Mouse (Mus musculus) liver, embryonic 14.5 days (tissue): ENCODE data around the gene Efna2. TPM values are rescaled to one million over a fixed set of nuclear protein-coding genes. Genes with fewer than 3 reads are reported as not detected.
A peak's percentile ranks its signal among the peaks of the same experiment; 100 is the strongest.

Experiments used
- ATAC-seq: fragments of 200-750 bp; cut with Nextera tagmentation; 2 replicates; pipeline ENCODE4 v1.8.0; 2017; ENCODE audit warnings: moderate number of reproducible peaks, mild to moderate bottlenecking, moderate library complexity; ENCODE audit not compliant: insufficient read depth
- DNase-seq, 3 experiments: peaks; one replicate each; pipeline ENCODE4 v3.0.0-alpha.2; 2012 to 2013; ENCODE audit warnings: low read depth in 3 of 3, low spot score in 3 of 3
- H3K27ac ChIP-seq: fragments of 300-500 bp; sonication (generic); 2 replicates; pipeline ENCODE4 v1.5.1; 2014; ENCODE audit warnings: moderate library complexity, mild to moderate bottlenecking, control low read depth, inconsistent platforms
- H3K27me3 ChIP-seq: fragments of 300-500 bp; sonication (generic); 2 replicates; pipeline ENCODE4 v1.6.1; 2014; ENCODE audit warnings: mild to moderate bottlenecking, low read length, moderate library complexity; ENCODE audit not compliant: control insufficient read depth, insufficient read depth
- H3K36me3 ChIP-seq: fragments of 300-500 bp; sonication (generic); replicated peaks from 2 replicates; pipeline ENCODE4 v1.6.1; 2014; ENCODE audit warnings: low read depth; ENCODE audit not compliant: control insufficient read depth, insufficient read depth
- H3K4me1 ChIP-seq, 2 experiments: fragments of 200-500 bp in 1 of 2; fragments of 300-500 bp in 1 of 2; sonication (generic) in 1 of 2; replicated peaks; 2 replicates each; pipeline ENCODE4 v1.6.1; 2012 to 2014; ENCODE audit warnings: antibody characterized with exemption in 1 of 2, inconsistent platforms in 1 of 2, low read length in 1 of 2; ENCODE audit not compliant: control insufficient read depth in 2 of 2, insufficient read depth in 2 of 2
- H3K4me2 ChIP-seq: fragments of 300-500 bp; sonication (generic); 2 replicates; pipeline ENCODE4 v1.6.1; 2014; ENCODE audit warnings: low read depth, mild to moderate bottlenecking, control low read depth, moderate library complexity
- H3K4me3 ChIP-seq, 2 experiments: fragments of 200-500 bp in 1 of 2; fragments of 300-500 bp in 1 of 2; sonication (generic) in 1 of 2; 2 replicates each; pipeline ENCODE4 v1.5.1; 2012 to 2014; ENCODE audit warnings: low read depth in 2 of 2, low read length in 2 of 2, mild to moderate bottlenecking in 2 of 2, control low read depth in 1 of 2, inconsistent platforms in 1 of 2, moderate library complexity in 1 of 2; ENCODE audit not compliant: insufficient read depth in 1 of 2
- H3K9ac ChIP-seq: fragments of 300-500 bp; sonication (generic); replicated peaks from 2 replicates; pipeline ENCODE4 v1.6.1; 2014; ENCODE audit warnings: mild to moderate bottlenecking, control low read depth, moderate library complexity
- H3K9me3 ChIP-seq: fragments of 300-500 bp; sonication (generic); 2 replicates; pipeline ENCODE4 v1.6.1; 2016; ENCODE audit warnings: low read length, mixed read lengths; ENCODE audit not compliant: control insufficient read depth
- CTCF ChIP-seq: IDR thresholded peaks from 2 replicates; pipeline ENCODE4 v1.5.1; 2016; ENCODE audit warnings: antibody characterized with exemption, low read depth, control low read depth
- EP300 ChIP-seq: IDR thresholded peaks from 2 replicates; pipeline ENCODE4 v1.6.1; 2016; ENCODE audit warnings: antibody characterized with exemption, low read depth
- WGBS: fragments of 180-500 bp; shearing (Covaris S2); extraction: QIAGEN DNeasy Blood & Tissue Kit; methylation state at CpG from one replicate; pipeline ENCODE4 v1.1.7; 2014; ENCODE audit not compliant: insufficient replicate concordance; 5-methylcytosine and 5-hydroxymethylcytosine counted together
- polyA plus RNA-seq, 2 experiments: library from polyadenylated mRNA; depleted of rRNA in 1 of 2; stranded (reverse) in 1 of 2; unstranded in 1 of 2; fragments of >200 nt; fragmentation: Nextera tagmentation in 1 of 2; extraction: Ambion mirVana in 1 of 2; gene quantifications; 2 replicates each; pipeline versions ENCODE4 v1.2.1 to v1.2.3; 2012 to 2014

Gene Efna2
- polyA plus RNA-seq, 2 experiments = 0.47 to 0.51 TPM

DNA sequence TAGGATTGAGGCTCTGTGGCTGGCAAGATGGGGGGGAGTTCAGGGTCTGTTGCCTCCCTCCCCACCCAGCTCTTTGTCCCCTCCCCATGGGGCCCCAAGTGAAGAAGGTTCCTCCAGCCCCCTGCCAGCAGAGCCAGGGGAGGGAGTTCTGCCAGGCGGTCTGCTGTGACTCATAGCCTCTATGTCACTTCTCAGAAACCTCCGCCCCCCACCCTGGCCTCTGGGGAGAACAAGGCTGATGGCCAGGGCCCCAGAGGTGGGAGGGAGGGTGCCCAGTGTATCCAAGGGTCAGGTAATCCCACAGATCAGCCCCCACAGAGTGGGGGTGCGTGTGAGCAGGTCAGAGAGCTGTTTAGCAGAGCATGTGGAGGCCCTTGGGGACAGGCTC is 26.4 kb upstream of the Efna2 start:
- H3K27ac ChIP-seq = no peak overlapping the region; the same call in 1 of the 2 replicates
- peak overlapping the region; percentile 99 for H3K4me2 ChIP-seq
- no peak overlapping the region for H3K9ac ChIP-seq
- H3K9me3 ChIP-seq = no peaks in the 10 kb centered on the region
- no peaks in the 10 kb centered on the region for H3K27me3 ChIP-seq
- 51% methylated on average over 3 of the region's 3 CpGs for WGBS
- peaks cover 54% of the 10 kb centered on the region for H3K36me3 ChIP-seq
- no peak overlapping the region for H3K4me3 ChIP-seq
- ATAC-seq = no peak
- H3K4me1 ChIP-seq = peaks cover 4 to 7% of the 10 kb centered on the region in 2 experiments
- DNase-seq = no peak
- TF ChIP-seq EP300 (no peak), CTCF (no peak)

DNA sequence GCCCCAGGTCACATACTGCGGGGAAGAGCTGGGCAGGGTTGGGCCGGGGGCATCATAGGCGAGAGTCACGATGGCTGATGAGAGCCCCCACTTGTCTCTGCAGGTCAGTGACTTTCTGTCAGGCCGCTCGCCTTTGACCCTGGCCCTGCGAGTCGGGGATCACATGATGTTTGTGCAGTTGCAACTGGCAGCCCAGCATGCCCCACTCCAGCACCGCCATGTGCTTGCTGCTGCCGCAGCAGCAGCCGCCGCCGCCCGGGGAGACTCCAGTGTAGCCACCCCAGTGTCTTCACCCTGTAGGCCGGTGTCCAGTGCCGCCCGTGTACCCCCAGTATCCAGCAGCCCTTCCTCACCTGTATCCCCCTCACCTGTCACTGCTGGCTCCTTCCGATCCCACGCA is 25.6 kb upstream of the Efna2 start:
- ATAC-seq = no peak
- peak overlapping the region; percentile 99 for H3K4me2 ChIP-seq
- no peak overlapping the region for H3K9ac ChIP-seq
- WGBS = 89% methylated on average over 19 of the region's 19 CpGs
- no peak for TF ChIP-seq EP300
- no peak for TF ChIP-seq CTCF
- peaks cover 6 to 7% of the 10 kb centered on the region in 2 experiments for H3K4me1 ChIP-seq
- H3K27me3 ChIP-seq = no peaks in the 10 kb centered on the region
- H3K9me3 ChIP-seq = no peaks in the 10 kb centered on the region
- no peak for DNase-seq
- no peak overlapping the region for H3K4me3 ChIP-seq
- peaks cover 54% of the 10 kb centered on the region for H3K36me3 ChIP-seq
- no peak overlapping the region for H3K27ac ChIP-seq

DNA sequence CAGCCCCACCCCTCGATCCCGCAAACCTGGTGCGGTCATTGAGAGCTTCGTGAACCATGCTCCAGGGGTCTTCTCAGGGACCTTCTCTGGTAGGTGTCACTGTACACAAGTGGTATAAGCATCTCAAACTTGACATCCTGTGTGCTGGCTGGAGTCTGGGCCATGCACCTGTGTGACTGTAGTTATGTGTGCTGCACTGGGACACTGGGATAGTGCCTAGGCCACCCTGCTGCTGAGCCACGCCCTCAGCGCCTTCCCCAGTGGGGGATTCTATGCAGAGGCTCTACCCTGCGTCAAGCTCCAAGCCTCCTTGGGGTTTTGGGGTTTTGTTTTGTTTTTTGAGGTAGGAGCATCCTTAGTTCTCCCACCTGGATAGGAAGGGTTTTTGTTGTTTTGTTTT is 24.9 kb upstream of the Efna2 start:
- H3K4me1 ChIP-seq = peaks cover 12 to 14% of the 10 kb centered on the region in 2 experiments
- H3K9ac ChIP-seq = no peak overlapping the region
- no peak overlapping the region for H3K27ac ChIP-seq
- H3K4me3 ChIP-seq = no peak overlapping the region
- ATAC-seq (no peak), DNase-seq (no peak)
- H3K36me3 ChIP-seq = peaks cover 54% of the 10 kb centered on the region
- no peak for TF ChIP-seq CTCF
- TF ChIP-seq EP300 = no peak
- H3K4me2 ChIP-seq = no peak overlapping the region
- no peaks in the 10 kb centered on the region for H3K9me3 ChIP-seq
- WGBS = 76% methylated on average over 7 of the region's 7 CpGs
- no peaks in the 10 kb centered on the region for H3K27me3 ChIP-seq

DNA sequence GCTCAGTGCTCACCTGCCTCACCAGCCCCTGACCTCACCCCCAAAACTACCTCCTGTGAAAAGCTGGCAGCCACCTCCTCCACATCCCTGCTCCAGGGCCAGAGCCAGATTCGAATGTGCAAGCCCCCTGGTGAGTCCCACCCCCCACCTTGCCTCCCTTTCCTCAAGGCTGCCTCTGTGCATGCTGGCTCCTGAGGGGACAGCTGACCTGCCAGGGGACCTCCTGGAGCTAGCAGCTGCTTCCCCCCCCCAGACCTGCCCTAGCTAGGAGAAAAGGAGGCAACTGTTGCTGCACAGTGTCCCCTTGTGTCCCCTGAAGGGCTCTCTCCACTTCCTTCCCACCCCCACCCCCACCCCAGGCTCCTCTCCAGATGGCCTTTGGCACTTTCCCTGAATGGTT is 24.0 kb upstream of the Efna2 start:
- no peak for DNase-seq
- Histone ChIP-seq H3K4me3 (no peak overlapping the region), H3K27ac (no peak overlapping the region), H3K4me2 (no peak overlapping the region), H3K9me3 (no peaks in the 10 kb centered on the region), H3K4me1 (peaks cover 17 to 19% of the 10 kb centered on the region in 2 experiments), H3K27me3 (no peaks in the 10 kb centered on the region), H3K36me3 (peaks cover 54% of the 10 kb centered on the region), H3K9ac (no peak overlapping the region)
- 79% methylated on average over 1 of the region's 1 CpGs for WGBS
- TF ChIP-seq EP300 (no peak), CTCF (no peak)
- ATAC-seq = no peak

DNA sequence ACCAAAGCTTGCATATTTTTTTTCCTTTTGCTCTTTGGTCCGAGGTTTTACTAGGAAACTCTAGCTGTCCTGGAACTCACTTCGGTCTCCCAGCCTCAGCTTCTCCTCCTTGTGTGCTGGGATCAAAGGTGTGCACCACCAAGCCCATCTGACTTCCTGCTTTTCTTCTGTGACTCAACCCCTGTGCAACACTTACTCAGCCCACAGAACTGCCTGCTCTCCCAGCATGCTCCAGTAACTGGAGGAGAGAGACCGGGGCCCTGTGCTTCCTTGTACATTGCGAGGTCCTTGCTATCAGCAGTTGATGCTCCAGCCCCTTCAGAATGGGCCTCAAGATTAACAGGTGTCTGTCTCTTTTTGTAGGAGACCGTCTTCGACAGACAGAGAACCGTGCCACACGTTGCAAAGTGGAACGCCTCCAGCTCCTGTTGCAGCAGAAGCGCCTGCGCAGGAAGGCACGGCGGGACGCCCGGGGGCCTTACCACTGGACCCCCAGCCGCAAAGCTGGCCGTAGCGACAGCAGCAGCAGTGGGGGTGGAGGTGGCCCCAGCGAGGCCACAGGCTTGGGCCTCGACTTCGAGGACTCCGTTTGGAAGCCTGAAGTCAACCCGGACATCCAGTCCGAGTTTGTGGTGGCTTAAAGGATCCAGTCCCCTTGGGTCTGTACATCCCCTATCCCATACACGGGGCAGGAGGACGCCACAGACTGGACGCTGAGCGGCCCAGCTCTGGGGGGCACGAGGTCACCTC is 23.1 kb upstream of the Efna2 start:
- Histone ChIP-seq H3K27ac (no peak overlapping the region), H3K9ac (no peak overlapping the region), H3K9me3 (no peaks in the 10 kb centered on the region), H3K4me2 (no peak overlapping the region), H3K4me1 (peaks cover 25 to 28% of the 10 kb centered on the region in 2 experiments), H3K4me3 (no peak overlapping the region), H3K36me3 (peaks cover 54% of the 10 kb centered on the region), H3K27me3 (no peaks in the 10 kb centered on the region)
- DNase-seq (no peak), ATAC-seq (no peak)
- 79% methylated on average over 29 of the region's 29 CpGs for WGBS
- TF ChIP-seq EP300 = no peak
- no peak for TF ChIP-seq CTCF
